Mouse (Mus musculus): ENCODE measurements around the gene Dapk1. TPM values are rescaled to one million over a fixed set of nuclear protein-coding genes. Genes with fewer than 3 reads are reported as not detected.

Dapk1 gene
- polyA plus RNA-seq (2014; fragmentation: Nextera tagmentation; extraction: Ambion mirVana) = 35.3 and 38.9 TPM in 2 replicates

- WGBS = under 1% methylated on average over 63 of the region's 90 CpGs
- peak; percentile 87 for DNase-seq (ENCODE audit: low spot score)
- peak; percentile 90 for ATAC-seq (ENCODE audit: low FRiP score)
- peak within 1 kb of the TSS; percentile 94 for H3K9ac ChIP-seq
- peaks cover 20% of the 10 kb centered on the region for H3K4me1 ChIP-seq (replicated peaks; ENCODE audit: control insufficient read depth, insufficient read depth, low read length)
- peak within 1 kb of the TSS; percentile 66 for H3K4me2 ChIP-seq (replicated peaks)
- H3K4me3 ChIP-seq (replicated peaks; ENCODE audit: low read length) = peak within 1 kb of the TSS; percentile 90
- peaks cover 4% of the 10 kb centered on the region; the same call in 1 of the 2 replicates for H3K36me3 ChIP-seq (replicated peaks; ENCODE audit: control insufficient read depth, insufficient read depth)
- H3K9me3 ChIP-seq (ENCODE audit: control insufficient read depth, low read length) = no peaks in the 10 kb centered on the region
- H3K27me3 ChIP-seq (ENCODE audit: control insufficient read depth, insufficient read depth, low read length) = no peaks in the 10 kb centered on the region
- H3K27ac ChIP-seq = peak within 1 kb of the TSS; percentile 94
These were observed at the start of gene Dapk1 for GRCm38 (mm10) chr13:60601436-60602415. Gene Dapk1, plus strand, starts transcription at chr13:60601947.

GRCm38 (mm10) chr13:60553326-60553725 is 48.4 kb upstream of the Dapk1 start:
- DNase-seq (ENCODE audit: low spot score) = no peak
- Histone ChIP-seq H3K27me3 (ENCODE audit: control insufficient read depth, insufficient read depth, low read length) (no peaks in the 10 kb centered on the region), H3K4me1 (replicated peaks; ENCODE audit: control insufficient read depth, insufficient read depth, low read length) (no peaks in the 10 kb centered on the region), H3K36me3 (replicated peaks; ENCODE audit: control insufficient read depth, insufficient read depth) (no peaks in the 10 kb centered on the region), H3K4me3 (replicated peaks; ENCODE audit: low read length) (no peak overlapping the region), H3K9me3 (ENCODE audit: control insufficient read depth, low read length) (no peaks in the 10 kb centered on the region), H3K9ac (no peak overlapping the region), H3K27ac (no peak overlapping the region), H3K4me2 (replicated peaks) (no peak overlapping the region)
- WGBS = 69% methylated on average over 3 of the region's 3 CpGs
- no peak for ATAC-seq (ENCODE audit: low FRiP score)

- DNase-seq (ENCODE audit: low spot score) (no peak), ATAC-seq (ENCODE audit: low FRiP score) (no peak)
- no peak overlapping the region for H3K4me3 ChIP-seq (replicated peaks; ENCODE audit: low read length)
- no peak overlapping the region for H3K9ac ChIP-seq
- H3K27me3 ChIP-seq (ENCODE audit: control insufficient read depth, insufficient read depth, low read length) = no peaks in the 10 kb centered on the region
- H3K27ac ChIP-seq = no peak overlapping the region
- H3K9me3 ChIP-seq (ENCODE audit: control insufficient read depth, low read length) = no peaks in the 10 kb centered on the region
- H3K4me1 ChIP-seq (replicated peaks; ENCODE audit: control insufficient read depth, insufficient read depth, low read length) = no peaks in the 10 kb centered on the region
- no peaks in the 10 kb centered on the region for H3K36me3 ChIP-seq (replicated peaks; ENCODE audit: control insufficient read depth, insufficient read depth)
- H3K4me2 ChIP-seq (replicated peaks) = no peak overlapping the region
These were observed 45.3 kb upstream of the Dapk1 start for GRCm38 (mm10) chr13:60556476-60556875.

GRCm38 (mm10) chr13:60556911-60557310 is 44.8 kb upstream of the Dapk1 start:
- DNase-seq (ENCODE audit: low spot score) (no peak), ATAC-seq (ENCODE audit: low FRiP score) (no peak)
- Histone ChIP-seq H3K27ac (no peak overlapping the region), H3K36me3 (replicated peaks; ENCODE audit: control insufficient read depth, insufficient read depth) (no peaks in the 10 kb centered on the region), H3K4me2 (replicated peaks) (no peak overlapping the region), H3K9me3 (ENCODE audit: control insufficient read depth, low read length) (no peaks in the 10 kb centered on the region), H3K27me3 (ENCODE audit: control insufficient read depth, insufficient read depth, low read length) (no peaks in the 10 kb centered on the region), H3K9ac (no peak overlapping the region), H3K4me1 (replicated peaks; ENCODE audit: control insufficient read depth, insufficient read depth, low read length) (no peaks in the 10 kb centered on the region), H3K4me3 (replicated peaks; ENCODE audit: low read length) (no peak overlapping the region)

GRCm38 (mm10) chr13:60564303-60564702 is 37.4 kb upstream of the Dapk1 start:
- WGBS = 85% methylated on average over 6 of the region's 6 CpGs
- DNase-seq (ENCODE audit: low spot score) (no peak), ATAC-seq (ENCODE audit: low FRiP score) (no peak)
- H3K9me3 ChIP-seq (ENCODE audit: control insufficient read depth, low read length) = peaks cover 3% of the 10 kb centered on the region; the same call in 1 of the 2 replicates
- no peaks in the 10 kb centered on the region for H3K27me3 ChIP-seq (ENCODE audit: control insufficient read depth, insufficient read depth, low read length)
- no peak overlapping the region for H3K27ac ChIP-seq
- H3K9ac ChIP-seq = no peak overlapping the region
- no peak overlapping the region for H3K4me3 ChIP-seq (replicated peaks; ENCODE audit: low read length)
- H3K4me2 ChIP-seq (replicated peaks) = no peak overlapping the region
- no peaks in the 10 kb centered on the region for H3K36me3 ChIP-seq (replicated peaks; ENCODE audit: control insufficient read depth, insufficient read depth)
- no peaks in the 10 kb centered on the region for H3K4me1 ChIP-seq (replicated peaks; ENCODE audit: control insufficient read depth, insufficient read depth, low read length)

- no peak overlapping the region for H3K4me2 ChIP-seq (replicated peaks)
- no peak overlapping the region for H3K9ac ChIP-seq
- H3K36me3 ChIP-seq (replicated peaks; ENCODE audit: control insufficient read depth, insufficient read depth) = no peaks in the 10 kb centered on the region
- 95% methylated on average over 1 of the region's 1 CpGs for WGBS
- H3K4me1 ChIP-seq (replicated peaks; ENCODE audit: control insufficient read depth, insufficient read depth, low read length) = no peaks in the 10 kb centered on the region
- peaks cover 3% of the 10 kb centered on the region; the same call in 1 of the 2 replicates for H3K9me3 ChIP-seq (ENCODE audit: control insufficient read depth, low read length)
- no peak overlapping the region for H3K4me3 ChIP-seq (replicated peaks; ENCODE audit: low read length)
- no peaks in the 10 kb centered on the region for H3K27me3 ChIP-seq (ENCODE audit: control insufficient read depth, insufficient read depth, low read length)
- ATAC-seq (ENCODE audit: low FRiP score) = no peak
- no peak for DNase-seq (ENCODE audit: low spot score)
- H3K27ac ChIP-seq = no peak overlapping the region
These were observed 32.7 kb upstream of the Dapk1 start for GRCm38 (mm10) chr13:60568934-60569548.

GRCm38 (mm10) chr13:60569549-60569941 is 32.2 kb upstream of the Dapk1 start:
- ATAC-seq (ENCODE audit: low FRiP score) (no peak), DNase-seq (ENCODE audit: low spot score) (no peak)
- no peak overlapping the region for H3K4me3 ChIP-seq (replicated peaks; ENCODE audit: low read length)

GRCm38 (mm10) chr13:60573541-60573940 is 28.2 kb upstream of the Dapk1 start:
- H3K4me2 ChIP-seq (replicated peaks) = no peak overlapping the region
- H3K9me3 ChIP-seq (ENCODE audit: control insufficient read depth, low read length) = no peaks in the 10 kb centered on the region
- H3K4me1 ChIP-seq (replicated peaks; ENCODE audit: control insufficient read depth, insufficient read depth, low read length) = no peaks in the 10 kb centered on the region
- no peaks in the 10 kb centered on the region for H3K36me3 ChIP-seq (replicated peaks; ENCODE audit: control insufficient read depth, insufficient read depth)
- no peak overlapping the region for H3K4me3 ChIP-seq (replicated peaks; ENCODE audit: low read length)
- 79% methylated on average over 3 of the region's 3 CpGs for WGBS
- H3K9ac ChIP-seq = no peak overlapping the region
- H3K27ac ChIP-seq = no peak overlapping the region
- H3K27me3 ChIP-seq (ENCODE audit: control insufficient read depth, insufficient read depth, low read length) = no peaks in the 10 kb centered on the region
- ATAC-seq (ENCODE audit: low FRiP score) = no peak
- DNase-seq (ENCODE audit: low spot score) = no peak

More at GRCm38 (mm10) chr13:60569549-60569941, 32.2 kb upstream of the Dapk1 start:
- 95% methylated on average over 1 of the region's 1 CpGs for WGBS
- Histone ChIP-seq H3K4me1 (replicated peaks; ENCODE audit: control insufficient read depth, insufficient read depth, low read length) (no peaks in the 10 kb centered on the region), H3K27me3 (ENCODE audit: control insufficient read depth, insufficient read depth, low read length) (no peaks in the 10 kb centered on the region), H3K9ac (no peak overlapping the region), H3K36me3 (replicated peaks; ENCODE audit: control insufficient read depth, insufficient read depth) (no peaks in the 10 kb centered on the region), H3K27ac (no peak overlapping the region), H3K9me3 (ENCODE audit: control insufficient read depth, low read length) (peaks cover 3% of the 10 kb centered on the region; the same call in 1 of the 2 replicates), H3K4me2 (replicated peaks) (no peak overlapping the region)

GRCm38 (mm10) chr13:60573971-60574370 is 27.8 kb upstream of the Dapk1 start:
- no peak overlapping the region for H3K4me3 ChIP-seq (replicated peaks; ENCODE audit: low read length)
- no peaks in the 10 kb centered on the region for H3K36me3 ChIP-seq (replicated peaks; ENCODE audit: control insufficient read depth, insufficient read depth)
- H3K4me2 ChIP-seq (replicated peaks) = no peak overlapping the region
- no peaks in the 10 kb centered on the region for H3K9me3 ChIP-seq (ENCODE audit: control insufficient read depth, low read length)
- no peak for DNase-seq (ENCODE audit: low spot score)
- no peak for ATAC-seq (ENCODE audit: low FRiP score)
- WGBS = 87% methylated on average over 8 of the region's 8 CpGs
- H3K27me3 ChIP-seq (ENCODE audit: control insufficient read depth, insufficient read depth, low read length) = no peaks in the 10 kb centered on the region
- H3K27ac ChIP-seq = no peak overlapping the region
- H3K9ac ChIP-seq = no peak overlapping the region
- no peaks in the 10 kb centered on the region for H3K4me1 ChIP-seq (replicated peaks; ENCODE audit: control insufficient read depth, insufficient read depth, low read length)

Measured in hindbrain, embryonic 14.5 days (tissue).